Mouse (Mus musculus) lung, adult 2 months (tissue): ENCODE results near the gene Gpr55.

Experiments
- CTCF ChIP-seq: fragments of 200-500 bp; IDR thresholded peaks from 2 replicates; pipeline ENCODE4 v1.5.1; 2011; ENCODE audit warnings: mild to moderate bottlenecking, low read length, control low read depth; ENCODE audit not compliant: insufficient read depth
- POLR2A ChIP-seq: fragments of 200-500 bp; IDR thresholded peaks from 2 replicates; pipeline ENCODE4 v1.6.1; 2011; ENCODE audit warnings: low read depth, mild to moderate bottlenecking, control low read depth, low read length, borderline replicate concordance; ENCODE audit errors: extremely low read depth

DNA sequence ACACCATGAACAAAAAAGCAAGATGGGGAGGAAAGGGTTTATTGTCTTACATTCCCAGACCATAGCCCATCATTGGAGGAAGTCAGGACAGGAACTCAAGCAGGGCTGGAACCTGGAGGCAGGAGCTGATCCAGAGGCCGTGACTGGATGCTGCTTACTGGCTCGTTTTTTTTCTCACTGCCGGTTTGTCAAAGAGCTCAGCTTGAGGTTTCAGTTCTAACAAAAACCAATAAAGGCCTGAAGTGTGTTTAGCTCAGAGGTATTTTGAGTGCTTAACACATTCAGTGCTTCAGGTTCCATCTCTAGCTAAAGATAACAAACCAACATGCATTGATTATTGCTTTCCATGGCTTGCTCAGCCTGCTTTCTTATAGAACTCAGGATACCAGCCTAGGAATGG, 11.5 kb upstream of the Gpr55 start:
- no peak for TF ChIP-seq CTCF
- TF ChIP-seq POLR2A: no peak
